Mouse (Mus musculus) telencephalon, adult 2 months (tissue): ENCODE measurements around the gene Ubqlnl.

Experiments used
- DNase-seq: peaks from one replicate; pipeline ENCODE4 v3.0.0-alpha.2; 2011; ENCODE audit warnings: low read depth, low spot score

The Ubqlnl gene

GRCm38 (mm10) chr7:104150456-104150855, at the start of gene Ubqlnl:
Gene Ubqlnl, minus strand, starts transcription at chr7:104150556.
- DNase-seq = no peak

- no peak for DNase-seq
Observed at GRCm38 (mm10) chr7:104199822-104200221, 49.5 kb upstream of the Ubqlnl start.

GRCm38 (mm10) chr7:104195885-104196284, 45.5 kb upstream of the Ubqlnl start, which contains the start of gene Olfr649:
Gene Olfr649, minus strand, starts transcription at chr7:104195985.
- DNase-seq = no peak

DNA sequence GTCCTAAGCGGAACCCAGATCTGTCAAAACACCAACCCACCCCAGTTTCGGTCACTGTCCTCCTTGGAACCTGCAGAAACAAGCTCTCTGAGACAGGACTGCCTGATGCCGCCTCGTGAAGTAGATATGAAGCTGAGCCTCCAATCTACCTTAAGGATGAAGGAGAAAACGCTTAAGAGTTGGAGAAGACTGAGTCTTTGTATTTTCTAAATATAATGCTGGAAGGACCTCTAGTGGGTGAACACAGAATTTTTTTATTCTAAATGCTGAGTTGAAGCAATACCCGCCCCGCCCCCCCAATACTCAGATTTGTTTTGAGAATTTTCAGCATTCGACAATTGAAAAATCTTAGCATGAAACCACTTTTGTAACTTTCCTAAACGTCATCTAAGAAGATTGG, 40.9 kb upstream of the Ubqlnl start:
- no peak for DNase-seq

DNA sequence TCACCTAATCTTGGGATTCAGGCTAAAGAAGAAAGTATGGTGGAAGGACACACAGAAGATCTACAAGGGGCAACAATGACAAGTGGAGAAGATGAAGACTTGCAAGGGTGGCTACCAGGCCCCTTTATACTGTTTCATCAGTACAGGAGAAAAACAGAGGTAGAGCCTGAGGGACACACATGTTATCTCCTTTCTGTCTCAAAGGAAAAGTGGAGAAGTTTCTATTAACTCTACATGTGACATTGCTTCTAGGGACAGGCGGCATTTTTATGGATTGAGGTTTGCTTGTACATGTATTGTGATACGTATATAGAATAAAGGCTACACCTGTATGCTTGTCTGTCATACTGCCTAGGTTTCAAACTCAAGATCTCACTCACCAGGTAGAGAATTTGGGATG, 32.9 kb upstream of the Ubqlnl start, which contains the start of gene Olfr648:
TSS of gene Olfr648 (minus strand) at position 101 of the 400 bp plus-strand sequence.
- no peak for DNase-seq

GRCm38 (mm10) chr7:104179074-104179473, 28.7 kb upstream of the Ubqlnl start:
- no peak for DNase-seq

DNA sequence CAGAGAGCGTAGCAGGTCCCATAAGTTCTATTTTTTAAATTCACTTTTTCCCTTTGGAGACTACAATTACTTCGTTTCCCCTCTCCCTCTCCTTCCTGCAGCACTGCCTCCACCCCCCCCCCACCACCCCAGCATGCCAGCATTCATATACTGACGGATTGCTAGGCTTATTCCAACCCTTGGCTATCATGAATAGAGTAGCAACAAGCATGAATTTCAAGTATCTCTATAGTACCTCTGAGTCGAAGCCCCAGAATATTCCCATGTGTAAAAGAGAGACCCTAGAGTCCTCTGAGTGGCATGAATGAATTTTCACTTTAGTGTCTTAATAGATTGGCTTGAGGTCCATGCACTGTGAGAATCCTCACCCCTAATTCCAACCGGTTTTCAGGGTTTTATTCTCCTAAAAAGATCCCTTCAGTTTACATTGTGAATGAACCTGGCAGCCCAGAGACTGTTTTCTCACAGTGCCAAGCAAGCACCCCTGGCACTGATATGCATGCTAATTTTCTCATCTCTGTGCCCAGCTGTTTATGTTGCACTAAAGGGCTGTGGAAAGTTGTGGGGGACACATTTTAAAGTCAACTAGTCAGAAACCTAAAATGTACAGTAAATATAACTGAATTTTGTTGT, 28.2 kb upstream of the Ubqlnl start:
- DNase-seq = no peak

GRCm38 (mm10) chr7:104175085-104175484, 24.7 kb upstream of the Ubqlnl start:
- no peak for DNase-seq

DNA sequence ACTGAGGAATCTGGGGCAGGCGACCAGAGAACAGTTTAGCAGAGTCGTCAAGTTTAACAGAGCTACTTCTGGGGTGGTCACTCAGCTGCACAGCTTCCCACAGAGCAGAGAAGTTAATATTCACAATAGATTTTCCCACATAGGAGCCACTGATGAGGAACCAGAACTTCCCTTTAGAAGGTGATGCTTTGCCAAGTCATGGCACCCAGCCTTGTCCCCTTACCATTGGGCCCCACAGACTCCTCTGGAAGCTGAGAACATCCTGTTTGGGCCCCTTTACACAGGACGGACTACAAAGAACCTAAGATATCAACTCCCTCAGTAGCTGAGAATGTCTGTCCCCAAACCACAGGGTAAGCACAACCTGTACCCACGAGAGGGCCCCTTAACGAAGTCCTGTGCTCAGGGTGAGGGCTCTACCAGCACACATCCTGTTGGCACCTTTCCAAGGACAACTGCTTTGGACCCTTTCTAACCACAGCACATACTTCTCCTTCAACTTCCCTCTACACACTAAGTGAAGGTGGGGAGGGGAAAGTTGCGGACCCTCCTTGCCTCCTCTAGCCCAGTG, 19.4 kb upstream of the Ubqlnl start:
- DNase-seq = no peak

DNA sequence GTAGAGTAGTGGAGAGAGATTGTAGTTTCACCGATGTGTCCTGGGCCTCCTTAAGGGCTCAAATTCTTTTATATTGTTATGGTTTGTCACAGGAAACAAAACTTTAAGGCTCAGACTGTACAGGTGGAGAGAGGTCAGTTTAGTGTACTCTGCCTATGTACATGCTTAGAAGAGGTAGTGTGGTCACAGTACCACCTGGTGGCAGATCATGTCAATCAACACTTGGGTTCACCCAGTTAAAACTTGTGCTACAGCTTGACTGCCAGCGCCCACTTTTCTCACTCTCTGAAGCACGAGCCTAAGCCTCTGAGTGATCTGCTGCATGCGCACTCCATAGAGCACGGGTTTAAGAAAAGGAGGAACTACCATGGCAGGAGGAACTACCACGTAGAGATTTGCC, 16.7 kb upstream of the Ubqlnl start:
- DNase-seq = no peak

GRCm38 (mm10) chr7:104143179-104143578, 7.2 kb downstream of the Ubqlnl start, which contains the start of gene Ubqln3:
Gene Ubqln3, minus strand, starts transcription at chr7:104143279.
- no peak for DNase-seq

DNA sequence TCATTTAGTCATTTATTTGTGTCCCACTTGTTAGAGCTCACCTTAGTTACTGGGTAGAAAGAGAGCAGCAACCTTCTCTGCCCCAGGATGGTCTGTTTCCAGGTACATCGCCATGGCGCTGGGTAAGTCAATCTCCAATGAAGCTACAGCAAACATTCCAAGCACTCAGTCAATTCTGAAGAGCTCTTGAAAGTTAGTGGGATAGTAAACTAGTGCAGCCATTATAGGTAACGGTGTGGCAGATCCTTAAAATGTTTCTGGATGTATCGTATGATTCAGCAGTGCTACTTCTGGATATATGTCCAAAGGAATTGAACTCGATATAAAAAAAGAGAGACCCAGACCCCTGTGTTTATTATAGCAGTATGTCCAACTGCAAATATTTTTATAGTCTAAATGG, 13.1 kb downstream of the Ubqlnl start, which contains the start of gene Olfr643:
TSS of gene Olfr643 (minus strand) at position 101 of the 400 bp plus-strand sequence.
- no peak for DNase-seq

- DNase-seq = no peak
Observed at GRCm38 (mm10) chr7:104129726-104130125, 20.6 kb downstream of the Ubqlnl start, which contains the start of gene Ubqln5. Gene Ubqln5, minus strand, starts transcription at chr7:104129826.

DNA sequence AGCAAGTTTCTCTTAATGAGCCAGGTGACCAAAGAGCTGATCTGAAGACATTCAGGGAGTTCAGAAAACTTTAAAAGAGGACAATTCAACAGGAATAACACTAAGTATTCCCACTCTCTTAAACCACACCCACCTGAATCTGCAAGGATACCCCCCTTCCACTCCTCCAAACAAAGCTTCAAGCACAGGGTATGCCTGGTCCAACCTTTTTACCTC, 45.7 kb downstream of the Ubqlnl start, which contains the start of gene Olfr646:
TSS of gene Olfr646 (plus strand) at position 117 of the 216 bp plus-strand sequence.
- no peak for DNase-seq

DNA sequence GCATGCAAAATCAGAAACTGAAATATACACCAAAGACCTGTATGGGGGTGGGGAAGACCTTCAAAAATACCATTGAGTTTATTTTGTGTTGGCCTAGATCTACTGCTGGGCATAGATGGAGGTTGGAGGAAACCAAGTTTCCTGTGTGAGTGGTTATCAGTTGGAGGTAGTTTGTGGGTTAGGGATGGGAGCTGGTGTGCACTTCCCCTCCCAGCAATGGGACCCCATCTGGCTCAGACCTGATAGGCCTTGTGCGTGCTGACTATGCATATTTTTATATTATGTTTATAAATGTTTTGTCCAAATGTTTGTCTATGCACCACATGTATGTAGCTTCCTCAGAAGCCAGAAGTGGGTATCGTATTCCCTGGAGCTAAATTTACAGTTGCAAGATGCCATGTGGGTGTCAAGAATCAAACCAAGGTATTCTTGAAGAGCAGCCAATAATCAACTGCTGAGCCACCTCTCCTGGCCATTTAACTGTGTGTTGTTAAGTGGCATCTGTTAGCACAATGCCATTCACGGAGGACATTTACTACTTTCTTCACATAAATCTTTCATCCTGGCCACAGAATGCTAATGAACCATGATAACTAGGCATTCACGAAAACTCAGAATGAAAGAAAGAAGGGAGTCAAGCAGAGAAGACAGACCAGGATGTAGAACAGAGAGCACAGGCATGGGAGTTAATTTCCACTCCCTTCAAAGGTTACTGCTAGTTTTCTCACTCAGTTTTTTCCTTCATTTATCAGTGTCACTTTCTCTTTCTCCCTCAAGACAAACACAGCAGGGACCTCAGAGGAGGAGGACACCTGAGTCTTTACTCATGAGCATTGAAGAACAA, 46.2 kb downstream of the Ubqlnl start:
- DNase-seq = no peak
